Mouse (Mus musculus): ENCODE measurements around the gene Trir. TPM values are rescaled to one million over a fixed set of nuclear protein-coding genes. Genes with fewer than 3 reads are reported as not detected.

The Trir gene
- polyA plus RNA-seq, 1 experiment from 2014 or later = 107 TPM

DNA sequence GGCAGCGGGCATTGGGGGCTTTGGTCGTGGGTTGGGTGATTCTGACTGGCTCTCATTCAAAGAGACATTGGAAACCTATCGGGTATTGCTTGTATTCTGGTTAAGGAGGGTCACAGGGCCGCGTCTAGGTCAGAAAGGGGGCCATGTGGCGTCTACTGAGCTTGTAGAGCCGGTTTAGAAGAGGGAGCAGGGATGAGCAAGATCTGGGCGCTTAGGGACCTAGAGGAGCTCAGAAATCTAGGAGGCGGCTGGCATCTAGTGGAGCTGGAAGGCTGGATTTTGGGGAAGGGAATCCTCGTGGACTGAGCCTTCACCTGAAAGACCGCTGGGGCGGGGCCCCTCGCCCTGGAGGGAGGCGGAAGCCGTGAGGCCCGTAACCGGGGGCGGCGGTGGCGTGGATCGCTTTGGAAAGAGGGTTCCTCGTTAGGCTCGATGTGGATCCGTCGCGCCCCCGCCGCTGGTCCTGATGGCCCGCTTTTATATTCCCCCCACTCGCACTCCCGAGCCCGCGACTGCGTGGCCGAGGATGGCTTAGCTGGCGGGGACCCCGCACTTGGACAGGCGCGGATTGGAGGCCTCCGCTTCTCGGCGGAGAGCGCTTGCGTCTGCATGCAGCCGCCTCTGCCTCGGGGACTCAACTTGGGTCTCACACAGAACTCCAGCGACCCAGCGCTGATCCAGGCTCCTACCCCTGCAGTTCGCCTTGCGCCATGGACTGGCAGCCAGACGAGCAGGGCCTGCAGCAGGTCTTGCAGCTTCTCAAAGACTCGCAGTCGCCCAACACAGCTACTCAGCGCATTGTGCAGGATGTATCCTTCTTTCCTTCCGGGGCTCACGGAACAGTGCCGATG lies 11.3 kb downstream of the Trir start:
- H3K9ac ChIP-seq = peak overlapping the region; percentile 93
- H3K9me3 ChIP-seq = no peaks in the 10 kb centered on the region
- WGBS = 2% methylated on average over 43 of the region's 57 CpGs
- peak overlapping the region; percentile 90 for H3K4me3 ChIP-seq
- peak; percentile 9; the same call in 1 of the 2 replicates for ATAC-seq (ENCODE audit: borderline replicate concordance, extremely low read depth, low FRiP score, low TSS enrichment)
- H3K27me3 ChIP-seq = no peaks in the 10 kb centered on the region
- peaks cover 34% of the 10 kb centered on the region for H3K4me1 ChIP-seq
- H3K4me2 ChIP-seq = peak overlapping the region; percentile 86
- peak overlapping the region; percentile 100 for H3K27ac ChIP-seq
- H3K36me3 ChIP-seq = peaks cover 36% of the 10 kb centered on the region

- no peak for ATAC-seq (ENCODE audit: borderline replicate concordance, extremely low read depth, low FRiP score, low TSS enrichment)
- H3K36me3 ChIP-seq = peaks cover 83% of the 10 kb centered on the region
- H3K4me3 ChIP-seq = no peak overlapping the region
- H3K27me3 ChIP-seq = no peaks in the 10 kb centered on the region
- no peak overlapping the region for H3K27ac ChIP-seq
- H3K4me1 ChIP-seq = peaks cover 8% of the 10 kb centered on the region
- H3K9ac ChIP-seq = no peak overlapping the region
- WGBS = 87% methylated on average over 6 of the region's 6 CpGs
- H3K4me2 ChIP-seq = no peak overlapping the region
- H3K9me3 ChIP-seq = no peaks in the 10 kb centered on the region
These were observed 17.0 kb downstream of the Trir start for GRCm38 (mm10) chr8:85043619-85044018.

DNA sequence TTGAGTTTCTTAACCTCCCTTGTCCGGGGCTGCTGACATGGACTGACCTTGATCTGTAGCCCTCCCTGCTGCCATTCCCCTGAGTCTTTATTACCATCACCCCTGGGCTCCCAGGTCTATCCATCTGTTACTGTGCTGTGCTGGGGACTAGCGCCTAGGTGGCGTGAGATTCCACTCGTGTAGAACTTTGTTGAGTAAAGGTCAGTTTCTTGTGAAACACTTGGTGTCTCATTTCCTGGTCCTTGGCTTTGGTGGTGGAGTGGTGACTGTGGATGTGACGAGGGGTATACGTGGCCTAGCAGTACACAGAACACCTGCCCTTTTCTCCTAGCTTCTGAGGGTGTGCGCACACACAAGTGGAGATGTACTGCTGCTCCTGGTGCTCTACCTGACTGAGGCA lies 30.7 kb downstream of the Trir start:
- Histone ChIP-seq H3K27ac (no peak overlapping the region), H3K27me3 (no peaks in the 10 kb centered on the region), H3K4me2 (no peak overlapping the region), H3K9me3 (no peaks in the 10 kb centered on the region), H3K36me3 (peaks cover 46% of the 10 kb centered on the region), H3K9ac (no peak overlapping the region), H3K4me3 (no peak overlapping the region), H3K4me1 (peaks cover 8% of the 10 kb centered on the region)
- WGBS = 78% methylated on average over 7 of the region's 7 CpGs
- no peak for ATAC-seq (ENCODE audit: borderline replicate concordance, extremely low read depth, low FRiP score, low TSS enrichment)

GRCm38 (mm10) chr8:85059879-85060616 lies 33.4 kb downstream of the Trir start, which contains the start of gene Fbxw9:
TSS of gene Fbxw9 (plus strand) at chr8:85060055.
- H3K4me2 ChIP-seq = peak within 1 kb of the TSS; percentile 84
- peak within 1 kb of the TSS; percentile 60 for H3K9ac ChIP-seq
- peak within 1 kb of the TSS; percentile 76 for H3K4me3 ChIP-seq
- peak; percentile 85 for ATAC-seq (ENCODE audit: borderline replicate concordance, extremely low read depth, low FRiP score, low TSS enrichment)
- H3K27me3 ChIP-seq = no peaks in the 10 kb centered on the region
- H3K27ac ChIP-seq = no peak within 1 kb of the TSS
- no peaks in the 10 kb centered on the region for H3K9me3 ChIP-seq
- under 1% methylated on average over 52 of the region's 53 CpGs for WGBS
- H3K36me3 ChIP-seq = peaks cover 19% of the 10 kb centered on the region
- H3K4me1 ChIP-seq = peaks cover 8% of the 10 kb centered on the region

DNA sequence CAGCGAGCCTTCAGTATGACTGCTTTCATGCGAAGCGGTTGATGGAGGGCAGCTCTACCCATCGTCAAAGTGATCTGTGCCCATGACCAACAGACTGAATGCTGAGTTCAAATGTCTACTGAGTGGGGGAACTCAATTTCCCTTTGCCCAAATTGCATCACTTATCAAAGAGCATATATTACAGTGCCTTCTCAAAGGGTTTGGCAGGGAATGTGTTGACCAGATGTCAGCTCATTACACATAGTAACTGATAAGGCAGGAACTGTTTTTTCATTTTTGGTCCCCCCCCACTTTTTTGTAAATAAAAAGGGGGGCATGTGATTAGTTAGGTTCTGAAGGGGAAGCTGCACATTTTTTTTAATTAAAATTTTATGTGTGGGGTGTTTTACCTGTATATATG lies 36.0 kb downstream of the Trir start:
- H3K4me2 ChIP-seq = no peak overlapping the region
- H3K9ac ChIP-seq = no peak overlapping the region
- 95% methylated on average over 4 of the region's 4 CpGs for WGBS
- H3K4me3 ChIP-seq = no peak overlapping the region
- ATAC-seq (ENCODE audit: borderline replicate concordance, extremely low read depth, low FRiP score, low TSS enrichment) = no peak
- 0 out of 2 replicates have a peak, but pooled peaks cover 7% of the 10 kb centered on the region for H3K36me3 ChIP-seq
- H3K27ac ChIP-seq = no peak overlapping the region
- H3K4me1 ChIP-seq = peaks cover 8% of the 10 kb centered on the region
- H3K9me3 ChIP-seq = no peaks in the 10 kb centered on the region
- H3K27me3 ChIP-seq = no peaks in the 10 kb centered on the region

DNA sequence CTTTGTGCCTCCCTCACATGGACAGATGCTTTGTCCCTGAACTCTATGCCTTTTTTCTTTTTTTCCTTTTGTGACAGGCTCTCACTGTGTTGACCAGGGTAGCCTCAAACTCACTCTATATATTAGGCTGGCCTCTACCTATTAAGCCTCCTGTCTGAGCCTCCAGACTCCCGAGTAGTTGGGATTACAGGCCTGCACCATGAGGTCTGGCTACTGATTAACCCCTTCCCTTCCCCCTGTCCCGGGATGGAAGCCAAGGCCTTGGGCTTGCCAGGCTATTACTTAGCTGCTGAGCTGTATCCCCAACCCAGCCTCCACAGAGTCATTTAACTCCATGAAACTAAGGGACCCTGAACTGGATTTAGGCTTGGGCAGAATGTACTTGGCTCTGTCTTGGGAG lies 38.6 kb downstream of the Trir start:
- H3K27me3 ChIP-seq = no peaks in the 10 kb centered on the region
- no peak overlapping the region for H3K9ac ChIP-seq
- H3K4me1 ChIP-seq = peaks cover 8% of the 10 kb centered on the region
- H3K4me2 ChIP-seq = no peak overlapping the region
- ATAC-seq (ENCODE audit: borderline replicate concordance, extremely low read depth, low FRiP score, low TSS enrichment) = no peak
- no peak overlapping the region for H3K4me3 ChIP-seq
- H3K36me3 ChIP-seq = 0 out of 2 replicates have a peak, but pooled peaks cover 7% of the 10 kb centered on the region
- no peaks in the 10 kb centered on the region for H3K9me3 ChIP-seq
- H3K27ac ChIP-seq = no peak overlapping the region
- WGBS = 36% methylated on average over 2 of the region's 2 CpGs

DNA sequence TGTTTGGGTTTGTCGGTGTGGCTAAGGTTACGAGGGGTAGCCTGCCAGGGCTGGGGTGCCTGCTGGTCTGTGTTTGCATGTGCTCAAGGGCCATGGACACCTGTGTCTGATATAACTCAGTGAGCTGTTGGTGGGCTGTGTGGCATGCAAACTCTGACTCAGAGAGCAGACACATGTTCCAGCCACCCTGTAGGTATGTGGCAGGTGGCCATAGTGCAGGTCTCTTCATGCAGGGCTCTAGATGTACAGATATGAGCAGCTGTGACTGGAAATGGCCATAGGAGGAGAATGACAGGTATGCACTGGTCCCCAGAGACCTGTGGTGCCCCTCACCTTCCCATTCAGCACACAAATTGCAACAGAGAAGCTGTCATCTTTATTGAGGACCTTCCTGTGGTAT lies 40.5 kb downstream of the Trir start:
- no peak for ATAC-seq (ENCODE audit: borderline replicate concordance, extremely low read depth, low FRiP score, low TSS enrichment)
- Histone ChIP-seq H3K36me3 (0 out of 2 replicates have a peak, but pooled peaks cover 7% of the 10 kb centered on the region), H3K4me3 (no peak overlapping the region), H3K4me1 (peaks cover 7% of the 10 kb centered on the region), H3K27me3 (no peaks in the 10 kb centered on the region), H3K27ac (no peak overlapping the region), H3K9me3 (no peaks in the 10 kb centered on the region), H3K4me2 (no peak overlapping the region), H3K9ac (no peak overlapping the region)
- WGBS = 97% methylated on average over 2 of the region's 2 CpGs

- Histone ChIP-seq H3K27ac (no peak within 1 kb of the TSS), H3K4me3 (no peak within 1 kb of the TSS), H3K36me3 (0 out of 2 replicates have a peak, but pooled peaks cover 7% of the 10 kb centered on the region), H3K27me3 (no peaks in the 10 kb centered on the region), H3K9me3 (no peaks in the 10 kb centered on the region), H3K9ac (no peak within 1 kb of the TSS), H3K4me1 (peaks cover 15% of the 10 kb centered on the region), H3K4me2 (no peak within 1 kb of the TSS)
- no peak for ATAC-seq (ENCODE audit: borderline replicate concordance, extremely low read depth, low FRiP score, low TSS enrichment)
These were observed 41.4 kb downstream of the Trir start, which contains the start of gene Gm5741 for GRCm38 (mm10) chr8:85067982-85068381. TSS of gene Gm5741 (minus strand) at chr8:85067982.

DNA sequence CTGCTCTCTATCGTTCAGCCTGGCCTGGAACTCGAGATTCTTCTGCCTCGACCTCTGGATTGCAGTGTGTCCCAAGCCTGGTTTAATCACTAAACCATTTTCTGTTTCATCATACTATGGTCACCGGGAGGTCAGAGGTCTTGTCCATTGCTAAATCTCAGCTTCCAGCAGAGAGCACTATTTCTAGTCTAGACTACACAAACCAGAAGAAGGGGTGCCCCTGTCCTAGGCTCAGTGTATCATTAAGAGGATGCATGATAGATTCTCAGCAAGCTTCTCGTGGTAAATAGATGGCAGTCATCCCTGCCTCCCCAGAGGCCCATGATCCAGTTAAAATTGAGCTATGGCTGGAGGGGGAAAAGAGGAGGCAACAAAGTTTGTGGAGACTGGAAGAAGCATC lies 44.4 kb downstream of the Trir start:
- H3K4me2 ChIP-seq = peak overlapping the region; percentile 72
- H3K4me1 ChIP-seq = peaks cover 18% of the 10 kb centered on the region
- no peaks in the 10 kb centered on the region for H3K9me3 ChIP-seq
- H3K27ac ChIP-seq = peak overlapping the region; percentile 95; the same call in 1 of the 2 replicates
- WGBS = 71% methylated on average over 5 of the region's 5 CpGs
- H3K36me3 ChIP-seq = peaks cover 31% of the 10 kb centered on the region
- H3K4me3 ChIP-seq = peak overlapping the region; percentile 80
- ATAC-seq (ENCODE audit: borderline replicate concordance, extremely low read depth, low FRiP score, low TSS enrichment) = no peak
- no peaks in the 10 kb centered on the region for H3K27me3 ChIP-seq
- H3K9ac ChIP-seq = no peak overlapping the region

DNA sequence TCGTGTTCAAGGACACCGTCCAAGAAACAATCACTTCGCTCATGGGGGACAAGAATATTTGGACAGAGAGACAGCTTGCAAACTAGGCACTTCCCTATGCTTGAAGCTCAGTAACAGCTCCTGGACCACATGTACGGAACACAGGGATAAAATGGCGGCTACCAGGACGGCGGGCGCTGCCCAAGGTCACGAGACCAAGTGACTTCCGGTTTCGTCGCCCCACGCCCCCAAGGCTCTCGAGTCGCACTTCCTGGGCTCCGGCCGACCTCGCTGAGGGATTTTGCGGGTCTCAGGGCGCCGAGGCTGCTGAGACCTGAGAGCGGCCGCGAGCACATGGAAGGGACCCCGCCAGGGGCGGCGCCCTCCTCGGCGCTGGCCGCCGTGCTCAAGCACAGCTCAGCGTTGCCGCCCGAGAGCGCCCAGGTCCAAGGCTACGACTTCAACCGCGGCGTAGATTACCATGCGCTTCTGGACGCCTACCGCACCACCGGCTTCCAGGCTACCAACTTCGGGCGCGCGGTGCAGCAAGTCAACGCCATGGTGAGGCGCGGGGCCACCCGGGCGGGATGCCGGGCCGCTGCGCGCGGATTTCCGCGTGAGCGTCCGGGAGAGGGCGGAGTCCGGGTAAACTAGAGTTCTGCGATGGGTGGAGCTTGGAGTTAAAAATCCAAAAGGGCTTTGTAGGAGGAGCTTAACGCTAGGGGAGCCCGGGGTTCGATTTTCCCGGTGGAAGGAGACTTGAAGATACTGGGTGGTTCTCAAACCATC lies 45.1 kb downstream of the Trir start, which contains the start of gene Dhps:
Dhps (plus strand) TSS at position 244 of the 768 bp plus-strand sequence.
- peak within 1 kb of the TSS; percentile 75 for H3K9ac ChIP-seq
- peak within 1 kb of the TSS; percentile 72 for H3K4me2 ChIP-seq
- ATAC-seq (ENCODE audit: borderline replicate concordance, extremely low read depth, low FRiP score, low TSS enrichment) = peak; percentile 88
- H3K4me3 ChIP-seq = peak within 1 kb of the TSS; percentile 80
- under 1% methylated on average over 68 of the region's 68 CpGs for WGBS
- no peaks in the 10 kb centered on the region for H3K9me3 ChIP-seq
- peaks cover 18% of the 10 kb centered on the region for H3K4me1 ChIP-seq
- H3K36me3 ChIP-seq = peaks cover 32% of the 10 kb centered on the region
- no peaks in the 10 kb centered on the region for H3K27me3 ChIP-seq
- peak within 1 kb of the TSS; percentile 95 for H3K27ac ChIP-seq

DNA sequence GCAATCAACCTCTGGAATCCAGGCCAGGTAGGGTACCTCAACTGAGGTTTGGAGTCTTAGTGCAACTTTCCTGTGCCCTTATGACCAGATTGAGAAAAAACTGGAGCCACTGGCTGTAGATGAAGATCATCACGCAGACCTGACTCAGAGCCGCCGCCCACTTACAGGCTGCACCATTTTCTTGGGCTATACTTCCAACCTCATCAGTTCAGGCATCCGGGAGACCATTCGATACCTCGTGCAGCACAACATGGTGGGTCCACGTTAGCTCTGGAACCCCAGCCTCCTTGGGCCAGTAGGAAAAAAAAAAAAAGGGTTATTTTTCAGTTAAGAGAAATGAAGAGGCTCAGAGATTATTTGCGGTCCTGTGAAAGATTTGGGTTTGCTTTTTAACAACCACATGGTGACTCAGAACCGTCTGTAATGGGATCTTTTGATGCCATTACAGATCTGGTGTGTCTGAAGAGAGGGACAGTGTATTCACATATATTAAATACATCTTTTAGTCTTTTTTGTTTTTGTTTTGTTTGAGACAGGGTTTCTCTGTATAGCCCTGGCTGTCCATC lies 45.8 kb downstream of the Trir start:
- Histone ChIP-seq H3K27me3 (no peaks in the 10 kb centered on the region), H3K36me3 (peaks cover 34% of the 10 kb centered on the region), H3K4me1 (peaks cover 18% of the 10 kb centered on the region), H3K4me3 (peak overlapping the region; percentile 80), H3K27ac (peak overlapping the region; percentile 95), H3K4me2 (peak overlapping the region; percentile 72), H3K9ac (peak overlapping the region; percentile 75), H3K9me3 (no peaks in the 10 kb centered on the region)
- no peak for ATAC-seq (ENCODE audit: borderline replicate concordance, extremely low read depth, low FRiP score, low TSS enrichment)
- 29% methylated on average over 9 of the region's 9 CpGs for WGBS
